Comparison of ENCODE assay signal across 25 mouse cellular contexts in genomic region chr2:70833261-70833660, GRCm38 (mm10).
"Had no signal": no experiment of that assay in that cellular context is flagged by ENCODE, and none has a peak within 500 bp of the region (broad histone marks: within the 10 kb centered on the region; RNA-seq: fewer than 3 reads in every experiment).

No protein-coding gene starts in this region.

- H3K27ac ChIP-seq: heart, adult 2 months; heart, embryonic 13.5 days; heart, embryonic 15.5 days; hindbrain, embryonic 13.5 days; hindbrain, embryonic 15.5 days; hindbrain, postnatal 0 days; kidney, embryonic 15.5 days; kidney, postnatal 0 days; limb, embryonic 13.5 days; limb, embryonic 15.5 days had no signal

- H3K9ac ChIP-seq: heart, embryonic 13.5 days; heart, embryonic 15.5 days; hindbrain, embryonic 13.5 days; hindbrain, embryonic 15.5 days; kidney, embryonic 15.5 days; limb, embryonic 13.5 days; limb, embryonic 15.5 days had no signal

- H3K27me3 ChIP-seq: heart, embryonic 13.5 days; heart, embryonic 15.5 days; hindbrain, embryonic 13.5 days; hindbrain, embryonic 15.5 days; kidney, embryonic 15.5 days; limb, embryonic 13.5 days; limb, embryonic 15.5 days had no signal

- DNase-seq: gastrocnemius, postnatal 14 days; gastrocnemius, postnatal 36 days; heart, adult 11 months; heart, adult 2 months; heart, postnatal 14 days; heart, postnatal 36 days; kidney, adult 11 months; kidney, adult 2 months; kidney, adult 9 months; kidney, postnatal 14 days; kidney, postnatal 36 days; layer of hippocampus, adult 9-11 months; layer of hippocampus, postnatal 36 days; left cerebral cortex, postnatal 4 days had no signal

- H3K36me3 ChIP-seq: heart, embryonic 13.5 days; heart, embryonic 15.5 days; hindbrain, embryonic 13.5 days; hindbrain, embryonic 15.5 days; kidney, embryonic 15.5 days; limb, embryonic 13.5 days; limb, embryonic 15.5 days had no signal

- ATAC-seq: hindbrain, postnatal 0 days; intestine, embryonic 16.5 days had no signal

- H3K4me2 ChIP-seq: heart, embryonic 11.5 days; heart, embryonic 13.5 days; heart, embryonic 15.5 days; hindbrain, embryonic 13.5 days; hindbrain, embryonic 15.5 days; kidney, embryonic 15.5 days; limb, embryonic 13.5 days; limb, embryonic 15.5 days had no signal

- H3K4me1 ChIP-seq: hindbrain, embryonic 13.5 days; hindbrain, embryonic 15.5 days; kidney, embryonic 15.5 days; limb, embryonic 13.5 days; limb, embryonic 15.5 days had no signal

- H3K9me3 ChIP-seq: heart, embryonic 13.5 days; heart, embryonic 15.5 days; hindbrain, embryonic 13.5 days; hindbrain, embryonic 15.5 days; kidney, embryonic 15.5 days; limb, embryonic 13.5 days; limb, embryonic 15.5 days had no signal

- H3K4me3 ChIP-seq: heart, adult 2 months; heart, embryonic 13.5 days; heart, embryonic 15.5 days; hindbrain, embryonic 13.5 days; hindbrain, embryonic 15.5 days; kidney, embryonic 15.5 days; limb, embryonic 13.5 days; limb, embryonic 15.5 days had no signal
